Mouse (Mus musculus) B cell, adult 2 months (primary cell): Measurements from ENCODE around the gene Wdr81.

Experiments
- DNase-seq, 2 experiments: peaks; one replicate each; pipeline ENCODE4 v3.0.0; 2022

Gene Wdr81

DNA sequence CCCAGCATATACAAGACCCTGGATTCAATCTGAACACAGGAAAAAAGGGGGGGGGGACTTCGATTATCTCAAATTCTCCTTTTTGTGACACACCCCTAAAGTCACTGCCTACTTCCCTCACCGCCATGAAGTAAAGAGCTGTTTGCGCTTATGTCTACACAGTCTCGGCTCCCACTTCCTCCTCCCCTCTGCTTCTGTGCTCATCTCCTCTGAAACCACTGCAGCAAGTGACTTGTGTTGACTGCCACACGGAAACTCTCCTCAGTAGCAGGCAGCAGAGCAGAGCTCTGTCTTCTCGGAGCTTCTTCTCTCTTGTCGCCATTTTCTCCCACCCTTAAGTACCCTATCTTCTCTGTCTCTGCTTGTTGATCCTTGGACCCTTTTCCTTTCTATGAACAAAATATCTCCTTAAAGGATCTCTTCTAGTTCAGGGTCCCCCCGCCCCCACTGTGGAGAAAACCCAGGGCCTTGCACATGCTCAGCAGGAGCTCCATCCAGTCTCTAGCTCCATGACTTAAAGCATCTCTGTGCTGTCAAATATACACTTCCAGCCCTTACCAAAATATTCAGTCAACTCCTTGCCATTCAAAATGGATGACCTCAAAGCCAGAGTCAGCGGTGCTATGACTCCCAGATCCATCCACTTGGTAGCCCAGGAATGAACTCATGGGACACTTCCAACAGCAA lies 25.4 kb downstream of the Wdr81 start:
- DNase-seq = peak; percentile 43 to 54

DNA sequence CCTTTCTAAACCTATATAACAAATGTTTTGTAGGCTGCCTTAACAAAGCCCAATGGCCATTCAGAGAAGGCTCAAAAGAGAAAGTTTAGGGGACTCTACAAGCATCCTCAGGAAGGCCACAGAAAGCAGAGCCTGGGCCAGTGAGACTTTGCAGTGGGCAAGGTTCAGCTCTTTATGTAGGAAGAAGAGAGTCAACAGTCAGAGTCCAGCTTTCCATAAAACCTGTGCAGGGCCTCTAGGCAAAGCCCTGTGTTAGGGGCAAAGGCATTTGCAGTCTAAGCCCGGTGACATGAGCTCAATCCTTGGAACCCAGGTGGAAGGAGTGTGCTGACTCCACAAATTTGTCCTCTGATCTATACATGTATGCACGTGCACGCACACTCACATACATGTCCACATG lies 30.1 kb downstream of the Wdr81 start:
- DNase-seq = no peak

DNA sequence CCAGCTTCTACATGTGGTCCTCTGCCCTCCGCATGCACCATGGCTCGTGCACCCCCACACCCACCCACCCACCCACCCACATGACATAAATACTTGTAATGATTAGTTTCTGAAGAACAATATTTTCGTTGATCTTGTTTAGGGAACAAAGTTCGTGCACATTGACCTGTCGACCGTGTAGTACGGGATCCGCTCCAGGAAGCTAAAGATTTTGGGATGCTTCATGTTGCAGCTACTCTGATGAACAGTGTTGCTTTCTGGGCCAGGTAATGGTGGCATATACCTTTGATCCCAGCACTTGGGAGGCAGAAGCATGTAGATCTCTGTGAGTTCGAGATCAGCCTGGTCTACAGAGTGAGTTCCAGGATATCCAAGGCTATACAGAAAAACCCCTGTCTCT lies 30.5 kb downstream of the Wdr81 start:
- DNase-seq = no peak

DNA sequence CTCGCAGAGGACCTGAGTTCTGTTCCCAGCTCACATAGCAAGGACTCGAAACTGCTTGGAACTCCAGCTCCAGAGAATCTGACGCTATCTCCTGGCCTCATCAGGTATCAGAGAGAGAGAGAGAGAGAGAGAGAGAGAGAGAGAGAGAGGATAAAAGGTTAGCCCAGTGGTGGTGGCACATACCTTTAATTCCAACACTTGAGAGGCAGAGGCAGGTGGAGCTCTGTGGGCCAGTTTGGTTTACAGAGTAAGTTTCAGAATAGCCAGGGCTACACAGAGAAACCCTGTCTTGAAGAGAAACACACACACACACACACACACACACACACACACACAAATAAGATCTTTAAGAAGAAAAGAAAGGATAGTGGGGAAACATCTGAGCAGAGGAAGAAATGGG lies 31.4 kb downstream of the Wdr81 start:
- no peak for DNase-seq

DNA sequence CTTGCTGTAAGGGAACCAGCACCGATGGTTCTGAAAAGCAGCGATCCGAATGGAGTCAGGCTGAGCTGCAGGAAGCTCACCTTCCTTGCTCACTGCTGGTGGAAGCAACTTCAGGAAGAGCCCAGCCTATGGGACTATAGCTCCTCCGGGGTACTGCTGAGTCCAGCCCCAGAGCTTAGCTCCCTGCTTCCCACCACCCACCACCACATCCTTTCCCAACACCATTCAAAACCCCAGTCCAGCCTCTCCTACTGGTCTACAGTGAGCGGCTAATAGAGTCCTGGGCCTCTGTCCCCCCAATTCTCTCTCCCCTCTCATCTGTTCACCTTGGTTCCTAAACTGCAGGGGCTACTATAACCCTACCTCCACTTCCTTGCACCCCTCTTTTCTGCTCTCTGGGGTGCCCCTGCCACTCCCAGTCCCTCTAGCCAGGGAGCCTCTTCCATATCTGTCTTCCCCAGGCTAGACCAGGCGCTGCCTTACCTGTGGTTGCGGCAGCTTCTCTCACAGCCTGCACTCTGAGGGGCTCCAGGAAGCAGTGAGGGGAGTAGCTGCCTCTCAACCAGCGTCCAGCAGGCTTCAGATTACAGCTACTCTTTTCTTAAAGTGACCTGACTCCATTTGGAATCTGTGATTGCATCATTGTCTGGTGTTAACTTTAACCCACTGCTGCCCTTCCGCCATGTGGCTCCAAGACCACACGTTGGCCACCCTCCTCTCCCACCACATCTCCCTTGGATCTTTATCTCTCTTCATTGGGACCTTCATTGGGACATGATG lies 32.3 kb downstream of the Wdr81 start, which contains the start of gene Serpinf1:
Gene Serpinf1, minus strand, starts transcription at position 689 of the 780 bp plus-strand sequence.
- no peak for DNase-seq

DNA sequence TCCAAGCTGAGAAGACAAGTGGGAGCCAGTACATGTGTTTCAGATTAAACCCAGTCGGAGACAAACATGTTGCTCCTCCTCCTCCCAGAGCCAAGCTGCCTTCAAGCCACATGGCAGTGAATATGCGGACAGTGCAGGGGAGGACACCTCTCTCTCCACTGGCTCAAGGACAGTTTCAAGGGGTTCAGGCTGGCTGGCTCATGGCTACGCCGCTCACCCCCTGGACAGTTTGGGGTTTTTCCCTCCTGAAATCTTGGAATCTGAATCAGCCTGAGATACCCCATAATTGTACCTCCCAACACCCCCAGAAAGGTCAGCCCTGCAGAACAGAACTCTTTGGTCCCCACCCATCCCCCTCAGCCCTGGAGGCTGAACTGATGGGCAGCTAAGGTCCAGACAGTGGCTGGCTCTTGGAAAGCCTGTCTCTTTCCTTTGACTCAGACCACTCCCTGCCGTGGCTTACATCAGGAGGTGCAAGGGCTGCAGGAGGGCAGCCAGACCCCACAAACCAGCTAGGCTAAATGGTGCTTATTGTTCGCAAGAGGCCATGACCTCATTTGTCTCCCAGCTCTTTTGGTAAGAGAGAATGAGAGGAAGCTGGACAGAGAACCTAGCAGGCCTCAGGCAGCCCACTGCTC lies 33.0 kb downstream of the Wdr81 start:
- no peak for DNase-seq

DNA sequence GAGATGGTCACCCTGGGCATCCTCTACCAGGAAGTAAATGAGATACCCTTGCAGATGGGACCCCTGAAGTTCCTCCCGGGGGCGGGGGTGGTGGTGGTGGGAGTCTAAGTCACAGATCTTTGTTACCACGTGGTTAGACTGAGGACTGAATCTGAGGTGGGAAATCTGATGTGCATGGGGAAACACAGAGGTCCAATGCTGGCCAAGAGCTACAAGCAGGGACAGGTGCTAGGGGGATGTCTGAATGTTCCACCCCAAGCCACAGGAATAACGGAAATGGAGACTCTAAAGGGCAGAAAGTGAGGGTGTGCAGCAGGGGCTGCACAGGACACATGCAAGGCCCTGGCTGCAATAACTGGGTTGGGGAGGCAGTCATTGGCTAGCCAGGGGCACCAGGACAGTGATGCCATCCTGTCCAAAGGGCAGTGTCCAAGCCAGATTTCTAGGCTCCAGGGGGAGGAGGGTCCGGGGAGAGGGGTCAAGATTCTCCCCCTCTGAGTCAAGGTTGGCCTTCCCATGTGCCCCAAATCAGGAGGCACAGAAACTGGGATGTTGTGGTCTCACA lies 33.6 kb downstream of the Wdr81 start:
- DNase-seq = no peak

DNA sequence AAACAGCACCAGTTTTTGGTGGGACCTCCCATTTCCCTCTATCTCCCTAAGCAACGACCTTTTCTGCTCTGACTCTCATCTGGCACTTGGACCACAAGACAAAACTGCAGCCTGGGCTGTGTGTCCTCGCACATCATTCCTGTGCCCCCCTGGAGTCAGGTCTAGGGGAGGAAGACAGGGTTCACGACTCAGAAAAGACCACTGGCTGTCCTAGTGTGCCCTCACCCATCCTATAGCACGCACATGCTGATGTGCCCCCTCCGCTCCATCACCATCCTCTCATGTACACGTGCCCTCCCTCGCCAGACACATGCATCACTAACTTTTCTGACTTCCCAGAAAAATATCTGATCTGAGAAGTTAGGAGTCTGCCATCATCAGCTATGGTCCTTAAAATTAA lies 34.5 kb downstream of the Wdr81 start:
- no peak for DNase-seq

DNA sequence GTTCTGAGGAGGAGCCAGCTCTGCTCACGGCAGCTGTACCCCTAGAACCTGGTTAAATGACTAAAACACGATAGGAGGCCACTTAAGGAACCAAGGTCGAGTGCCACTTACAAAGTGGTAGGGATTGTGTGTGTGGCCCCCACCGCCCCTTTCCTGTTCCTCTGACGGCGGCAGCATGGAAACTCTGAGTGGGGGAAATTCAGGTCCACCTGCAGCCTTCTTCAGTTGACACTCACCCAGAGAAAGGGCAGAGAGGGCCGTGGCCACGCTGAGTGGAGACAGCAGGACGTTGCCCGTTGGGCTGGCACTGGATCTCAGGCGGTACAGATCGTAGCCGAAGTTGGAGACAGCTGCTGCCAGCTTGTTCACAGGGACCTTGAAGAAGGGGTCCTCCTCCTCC lies 38.5 kb downstream of the Wdr81 start:
- DNase-seq = peak; percentile 32 to 39

DNA sequence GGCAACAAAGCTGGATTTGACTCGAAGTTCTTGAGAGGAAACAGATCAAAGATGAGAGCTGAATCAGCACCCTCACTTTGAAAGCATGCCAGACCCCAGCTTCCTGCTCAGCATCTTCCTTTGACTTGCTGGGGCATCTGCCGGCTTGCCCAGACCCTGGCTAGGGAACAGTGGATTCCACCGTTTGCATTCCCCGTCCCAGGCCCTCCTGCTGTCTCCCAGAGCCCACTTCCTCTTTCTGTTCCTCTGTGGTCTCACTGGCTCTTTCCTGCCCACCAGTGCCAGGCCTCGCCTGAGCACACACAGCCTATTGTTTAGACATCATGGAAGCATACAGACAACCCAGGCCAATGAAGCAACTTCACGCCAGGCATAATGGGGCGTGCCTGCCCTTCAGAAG lies 39.4 kb downstream of the Wdr81 start:
- DNase-seq = peak in 1 of 2 experiments; percentile 42

DNA sequence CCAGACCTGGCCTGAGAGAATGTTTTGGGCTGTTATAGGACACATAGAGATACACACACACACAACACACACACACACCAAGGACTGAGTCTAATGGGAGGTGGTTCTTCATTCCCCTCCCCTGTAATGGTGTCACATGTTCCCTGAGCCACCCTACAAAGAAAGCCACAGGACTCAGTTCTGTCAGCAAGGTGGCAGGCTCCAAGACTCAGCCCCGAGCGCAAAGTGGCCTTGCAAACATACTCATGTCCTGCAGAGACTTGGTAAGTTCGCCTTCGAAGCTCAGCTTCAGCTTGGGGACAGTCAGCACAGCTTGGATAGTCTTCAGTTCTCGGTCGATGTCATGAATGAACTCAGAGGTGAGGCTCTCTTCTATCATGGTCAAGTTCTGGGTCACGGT lies 43.9 kb downstream of the Wdr81 start:
- DNase-seq = no peak

DNA sequence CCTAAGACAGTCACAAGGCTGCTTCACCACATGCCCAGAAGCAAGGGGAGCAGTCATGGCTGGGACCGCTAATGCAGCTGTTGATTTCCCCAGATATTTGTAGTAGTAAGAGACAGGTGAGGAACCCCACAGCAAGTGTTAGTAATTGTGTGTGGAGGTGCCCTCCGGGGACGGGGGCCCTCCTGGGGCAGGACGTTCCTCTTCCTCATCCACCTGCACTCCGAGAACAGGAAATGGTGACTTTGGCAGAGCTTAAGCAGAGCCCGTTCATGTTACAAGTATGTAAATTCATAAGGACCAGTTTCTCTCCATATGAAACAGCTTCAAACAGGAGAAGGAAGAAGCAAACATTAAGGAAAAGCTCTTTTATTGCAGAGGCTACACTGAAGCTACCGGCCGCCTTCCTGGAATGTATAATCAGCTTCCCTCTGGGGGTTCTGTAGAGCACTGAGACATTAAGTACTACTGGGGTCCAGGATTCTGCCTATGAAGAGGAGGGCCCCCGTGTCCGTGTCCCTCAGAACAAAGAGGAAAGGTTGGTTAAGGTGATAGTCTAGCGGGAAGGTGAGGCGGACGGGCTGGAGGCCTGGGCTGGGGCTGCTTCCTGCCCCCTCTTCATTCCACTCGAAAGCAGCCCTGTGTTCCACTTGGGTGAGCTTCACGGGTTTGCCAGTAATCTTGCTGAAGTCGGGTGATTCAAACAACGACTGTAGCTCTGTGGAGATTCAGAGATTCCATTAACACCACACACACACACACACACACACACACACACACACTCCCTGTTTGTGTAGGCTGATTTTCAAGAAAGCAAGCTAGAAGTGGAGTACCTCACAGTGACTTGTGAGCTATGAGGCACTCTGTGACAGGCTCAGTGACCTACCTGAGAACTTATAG lies 44.6 kb downstream of the Wdr81 start:
- peak; percentile 56 to 59 for DNase-seq

DNA sequence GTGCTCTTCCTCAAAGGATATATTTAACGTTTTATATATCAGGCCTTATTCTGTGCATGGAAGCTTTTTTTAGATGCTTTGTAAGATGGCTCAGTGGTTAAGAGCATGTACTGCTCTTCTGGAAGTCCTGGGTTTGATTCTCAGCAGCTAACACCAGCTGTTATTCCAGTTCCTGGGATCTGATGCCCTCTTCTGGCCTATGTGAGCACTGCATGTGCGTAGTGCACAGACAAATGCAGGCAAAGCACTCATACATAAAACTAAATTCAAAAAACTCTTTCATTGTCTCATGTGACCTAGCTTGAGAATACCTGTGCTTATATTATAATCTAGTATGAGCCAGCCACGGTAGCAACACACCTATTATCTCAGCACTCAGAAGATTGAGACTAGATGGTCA lies 47.7 kb downstream of the Wdr81 start:
- DNase-seq = peak; percentile 81

DNA sequence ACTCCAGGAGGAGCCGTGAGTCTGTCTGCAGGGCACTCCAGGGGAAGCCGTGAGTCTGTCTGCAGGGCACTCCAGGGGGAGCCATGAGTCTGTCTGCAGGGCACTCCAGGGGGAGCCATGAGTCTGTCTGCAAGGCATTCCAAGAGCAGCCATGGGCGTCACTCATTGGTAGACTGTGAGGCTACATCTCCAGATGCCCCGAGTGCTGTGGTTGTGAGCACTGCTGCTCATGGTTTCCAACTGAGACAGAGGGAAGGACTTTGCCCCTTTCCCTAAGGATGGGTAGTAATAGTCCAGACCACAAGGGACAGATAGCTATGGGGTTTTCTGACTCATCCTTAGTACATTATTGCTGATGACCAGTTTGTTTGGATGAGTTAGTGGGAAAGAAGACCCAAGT lies 48.4 kb downstream of the Wdr81 start:
- DNase-seq = no peak

DNA sequence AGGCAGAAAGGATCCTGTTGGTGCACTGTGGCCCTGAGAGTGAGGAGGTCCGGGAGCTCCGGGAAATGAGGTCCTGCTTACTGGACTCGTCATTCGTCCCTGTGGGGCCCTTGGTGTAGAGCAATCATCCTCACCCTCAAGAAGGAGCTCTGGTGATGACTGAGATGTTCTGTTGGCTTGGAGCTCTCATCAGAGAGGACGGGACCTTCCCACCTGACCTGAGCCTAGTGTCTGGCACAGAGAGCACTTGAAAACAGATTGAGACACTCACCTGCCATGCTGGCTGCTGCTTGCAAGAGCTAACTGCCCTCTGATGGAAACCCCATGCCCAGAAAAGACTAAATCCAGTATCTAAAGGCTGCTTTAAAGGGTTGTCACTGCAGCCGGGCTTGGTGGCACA lies 49.7 kb downstream of the Wdr81 start:
- no peak for DNase-seq

DNA sequence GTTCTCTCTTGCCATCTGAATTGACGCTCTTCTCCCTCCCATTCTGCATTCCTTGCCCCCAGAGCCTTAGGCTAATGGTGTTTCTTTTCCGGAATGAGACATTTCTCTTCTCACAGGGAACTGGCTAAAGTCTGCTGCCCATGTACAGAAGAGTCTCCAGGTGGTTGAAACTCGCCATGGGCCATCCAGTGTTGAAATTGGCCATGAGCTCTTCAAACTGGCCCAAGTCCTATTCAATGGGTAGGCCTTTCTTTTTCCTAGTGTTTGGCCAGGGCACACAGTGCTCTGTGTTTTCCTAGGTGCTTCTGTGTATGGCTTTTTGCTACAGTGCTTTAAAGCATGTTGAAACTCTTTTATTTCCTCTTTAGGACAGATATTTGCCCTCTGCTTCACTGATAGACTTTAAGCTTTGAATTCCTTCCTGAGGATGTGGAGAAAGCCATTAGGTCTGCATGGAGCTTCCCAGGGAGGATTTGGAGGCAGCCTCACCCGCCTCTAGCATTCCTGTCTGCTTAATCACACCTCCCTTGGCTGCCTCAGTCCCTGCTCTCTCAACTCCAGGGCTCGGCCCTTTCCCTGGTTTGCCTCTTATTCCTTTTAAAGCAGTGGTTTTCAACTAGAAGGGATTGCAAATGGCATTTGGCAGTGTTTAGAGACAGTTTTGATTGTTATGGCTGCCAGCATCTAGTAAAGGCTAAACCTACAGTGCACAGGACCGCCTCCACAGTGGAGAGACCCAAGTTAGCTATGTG lies 51.0 kb downstream of the Wdr81 start:
- DNase-seq = no peak

DNA sequence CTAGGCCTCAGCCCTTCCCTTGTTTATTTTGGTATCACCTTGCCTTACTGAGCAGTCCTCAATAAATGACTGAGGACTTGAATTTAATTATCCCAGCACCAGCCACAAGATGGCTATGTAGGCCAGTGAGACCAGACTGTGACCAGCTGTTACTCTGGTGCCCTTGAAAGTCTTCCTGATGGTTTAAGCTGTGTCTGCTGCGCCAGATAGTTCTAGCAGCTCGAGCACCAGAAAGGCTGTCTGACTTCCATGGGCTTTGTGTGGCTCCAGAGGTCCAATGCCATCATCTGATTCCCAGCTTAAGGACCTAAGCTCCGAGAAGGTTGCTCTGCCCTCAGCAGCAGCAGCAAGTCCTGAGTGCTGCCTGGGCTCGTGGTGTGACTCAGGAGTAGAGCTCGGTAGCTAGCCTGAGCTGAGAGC lies 52.2 kb downstream of the Wdr81 start:
- peak; percentile 38 to 39 for DNase-seq

DNA sequence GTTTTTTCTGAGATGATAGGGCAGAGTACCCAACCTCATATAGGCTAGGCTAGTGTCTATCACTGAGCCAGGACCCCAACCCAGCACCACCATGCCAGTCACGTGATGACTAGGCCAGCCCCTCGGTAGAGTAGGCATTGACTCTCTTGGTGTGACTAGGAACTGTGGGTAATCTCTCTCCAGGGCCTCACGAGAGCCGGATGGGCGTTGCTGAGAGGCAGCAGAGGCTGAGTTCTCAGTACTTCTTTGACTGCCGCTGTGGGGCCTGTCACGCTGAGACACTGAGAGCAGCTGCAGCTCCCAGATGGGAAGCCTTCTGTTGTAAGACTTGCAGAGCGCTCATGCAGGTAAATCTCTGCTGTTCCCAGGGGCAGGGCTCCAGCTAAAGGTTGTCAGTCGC lies 54.4 kb downstream of the Wdr81 start:
- no peak for DNase-seq

DNA sequence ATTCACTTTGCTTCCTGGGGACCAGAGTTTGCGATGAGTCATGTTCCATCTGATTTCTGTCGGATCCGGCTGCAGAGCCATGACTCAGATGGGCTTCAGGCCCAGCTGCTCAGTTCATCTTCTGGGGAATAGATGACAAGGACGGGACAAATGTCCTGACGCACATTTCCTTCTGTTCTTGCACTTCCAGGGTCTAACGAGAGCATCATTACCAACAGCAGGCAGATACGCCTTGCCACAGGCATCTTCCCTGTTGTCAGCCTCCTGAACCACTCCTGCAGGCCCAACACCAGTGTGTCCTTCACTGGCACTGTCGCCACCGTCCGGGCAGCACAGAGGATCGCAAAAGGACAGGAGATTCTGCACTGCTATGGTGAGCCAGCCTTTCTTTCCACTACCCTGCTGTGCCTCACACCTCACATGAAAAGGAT lies 55.1 kb downstream of the Wdr81 start:
- no peak for DNase-seq

DNA sequence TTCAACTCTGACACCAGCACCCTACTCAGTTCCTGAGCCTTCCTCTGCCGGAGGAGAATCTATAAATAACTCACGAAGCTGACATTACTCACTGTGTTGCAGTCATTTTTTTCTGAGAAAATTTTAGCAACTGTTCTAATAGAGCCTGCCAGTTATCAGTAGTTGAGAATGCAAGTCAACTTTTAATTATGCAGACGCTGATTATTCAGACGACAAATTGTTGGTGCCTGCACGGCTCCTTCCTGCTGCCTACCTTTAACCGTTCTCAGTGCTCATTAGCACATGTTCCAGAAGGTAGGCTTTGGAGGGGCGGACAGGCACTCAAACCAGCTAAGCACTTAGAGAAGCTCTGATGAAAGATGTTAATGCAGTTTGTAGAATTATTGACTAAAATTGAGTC lies 57.1 kb downstream of the Wdr81 start:
- no peak for DNase-seq

DNA sequence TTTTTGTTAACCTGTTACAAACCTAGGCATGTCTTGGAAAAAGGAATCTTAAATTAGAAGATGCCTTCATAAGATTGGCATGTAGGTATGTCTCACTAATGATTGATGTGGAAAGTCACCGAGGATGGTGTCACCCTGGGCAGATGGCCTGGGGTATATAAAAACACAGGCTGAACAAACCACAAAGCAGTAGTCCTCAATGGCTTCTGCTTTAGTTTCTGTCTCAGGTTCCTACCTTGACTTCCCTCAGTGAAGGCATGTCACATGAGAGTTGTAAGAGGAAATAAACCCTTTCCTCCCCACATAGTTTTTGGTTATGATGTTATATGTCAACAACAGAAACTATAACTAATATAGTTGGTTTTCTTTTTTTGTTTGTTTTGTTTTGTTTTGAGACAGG lies 58.9 kb downstream of the Wdr81 start:
- peak in 1 of 2 experiments; percentile 13 for DNase-seq
